Mouse (Mus musculus) left cerebral cortex, postnatal 4 days (tissue): Measurements from ENCODE around the gene Astl. TPM values are rescaled to one million over a fixed set of nuclear protein-coding genes. Genes with fewer than 3 reads are reported as not detected.
"Not testable (repeated sequence)": the region's sequence is repeated elsewhere in the genome, so short reads cannot be mapped to it uniquely, and the experiment has no call there.

Experiments used
- DNase-seq: peaks from one replicate; pipeline ENCODE4 v3.0.0-alpha.2; 2022
- intact Hi-C: fragments of 180-260 bp; cut with DNase I; formaldehyde crosslinking; loops from one replicate; pipeline ENCODE4 v1.15.1; 2025
- total RNA-seq, 2 experiments: library from RNA; stranded (reverse); gene quantifications; 2 replicates each; pipeline ENCODE4 v1.2.3; 2021

Gene Astl
- total RNA-seq = not detected

DNA sequence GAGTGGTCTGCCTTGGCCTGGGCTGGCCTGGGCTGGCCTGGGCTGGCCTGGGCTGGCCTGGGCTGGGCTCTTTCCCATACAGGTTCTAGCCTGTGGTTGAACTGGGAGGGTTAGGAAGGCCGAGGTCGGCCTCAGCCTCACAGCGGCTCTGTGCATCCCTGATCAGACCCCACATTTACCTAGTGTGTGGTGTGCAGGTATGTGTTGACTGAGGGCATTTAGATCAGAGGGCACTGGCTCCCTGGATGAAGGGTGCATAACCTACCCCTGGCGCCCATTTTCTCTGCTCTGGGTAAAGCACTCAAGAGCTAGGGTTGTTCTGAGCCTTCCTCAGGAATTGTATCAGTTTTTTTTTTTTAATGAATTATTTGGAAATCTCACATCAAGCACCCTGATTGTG, at the start of gene Astl:
Gene Astl, plus strand, starts transcription at position 224 of the 400 bp plus-strand sequence.
- intact Hi-C loops = no loop called here
- DNase-seq = no peak

DNA sequence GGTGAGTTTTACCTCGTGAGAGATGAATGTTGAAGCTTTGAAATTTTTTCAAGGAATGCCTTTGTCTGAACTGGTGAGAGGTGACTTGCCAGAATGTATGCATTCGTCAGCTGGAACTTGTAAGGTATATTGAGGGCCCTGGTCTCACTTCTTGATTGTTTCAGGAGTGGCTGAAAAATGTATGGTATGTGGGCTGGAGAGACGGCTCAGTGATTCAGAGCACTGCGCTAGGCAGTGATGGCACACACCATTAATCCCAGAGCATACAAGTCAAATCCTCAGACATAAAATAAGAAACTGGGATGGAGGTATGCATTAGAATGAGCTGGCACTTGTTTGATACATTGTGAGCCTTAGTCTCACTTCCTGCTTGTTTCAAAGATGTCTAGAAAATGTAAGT, 46.2 kb upstream of the Astl start:
- intact Hi-C loops = loop anchor here (10.0 kb wide), 1 partner anchor 1333 kb away; no protein-coding TSS in a partner anchor
- no peak for DNase-seq

DNA sequence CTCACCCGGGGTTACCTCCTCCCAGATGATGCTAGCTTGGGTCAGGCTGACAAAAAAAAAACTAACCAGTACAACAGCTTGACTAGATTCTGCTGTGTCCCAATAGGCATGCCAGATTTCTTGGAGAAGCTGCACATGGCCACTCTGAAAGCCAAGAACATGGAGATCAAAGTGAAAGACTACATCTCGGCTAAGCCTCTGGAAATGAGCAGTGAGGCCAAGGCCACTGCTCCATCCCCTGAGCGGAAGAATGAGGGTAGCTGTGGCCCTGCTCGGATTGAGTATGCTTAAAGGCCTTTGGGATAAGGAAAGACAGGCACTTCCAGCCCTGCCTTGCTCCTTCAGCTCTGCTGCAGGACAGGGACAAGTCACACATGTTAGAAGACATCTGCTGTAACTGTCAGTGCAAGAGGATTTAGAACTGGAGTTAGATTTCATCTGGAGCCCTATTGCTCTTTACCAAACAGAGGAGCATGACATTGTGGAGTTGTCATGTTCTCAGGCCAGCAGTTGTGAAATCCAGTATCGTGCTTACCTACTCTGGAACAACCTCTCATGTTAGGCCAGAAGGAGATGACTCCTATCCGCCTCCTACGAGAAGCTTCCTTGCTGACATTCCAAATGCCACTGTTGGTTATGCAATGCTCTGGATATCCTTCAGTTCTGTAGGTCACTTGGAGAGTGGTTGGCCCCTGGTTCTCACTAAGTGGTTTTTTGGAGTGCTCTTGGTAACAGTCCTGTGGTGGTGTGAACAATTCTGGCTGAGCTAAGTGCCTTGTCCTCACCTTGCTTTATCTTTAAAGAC, 41.2 kb upstream of the Astl start:
- intact Hi-C loops = loop anchor here (10.0 kb wide), 1 partner anchor 1328 kb away; no protein-coding TSS in a partner anchor
- DNase-seq = no peak

DNA sequence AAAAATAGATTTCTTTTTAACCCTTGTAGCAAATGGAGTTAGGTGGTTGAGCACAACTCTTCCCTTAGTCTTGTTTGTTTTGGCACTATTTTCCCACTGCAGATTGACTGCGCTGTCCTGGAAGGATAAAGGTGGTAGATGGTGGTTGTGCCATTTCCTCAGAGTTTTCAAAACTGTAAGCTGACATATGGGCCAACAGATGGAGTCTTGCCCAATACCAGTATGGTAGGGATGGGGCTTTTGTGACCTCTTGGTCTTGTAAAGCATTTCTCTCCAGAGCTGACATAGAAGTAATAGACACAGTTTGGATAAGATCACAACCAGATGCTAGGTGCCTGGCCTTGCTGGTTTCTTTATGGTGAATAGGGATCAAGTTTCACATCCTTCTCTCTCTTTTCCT, 40.4 kb upstream of the Astl start:
- intact Hi-C loops = loop anchor here (10.0 kb wide), 1 partner anchor 1327 kb away; no protein-coding TSS in a partner anchor
- no peak for DNase-seq

DNA sequence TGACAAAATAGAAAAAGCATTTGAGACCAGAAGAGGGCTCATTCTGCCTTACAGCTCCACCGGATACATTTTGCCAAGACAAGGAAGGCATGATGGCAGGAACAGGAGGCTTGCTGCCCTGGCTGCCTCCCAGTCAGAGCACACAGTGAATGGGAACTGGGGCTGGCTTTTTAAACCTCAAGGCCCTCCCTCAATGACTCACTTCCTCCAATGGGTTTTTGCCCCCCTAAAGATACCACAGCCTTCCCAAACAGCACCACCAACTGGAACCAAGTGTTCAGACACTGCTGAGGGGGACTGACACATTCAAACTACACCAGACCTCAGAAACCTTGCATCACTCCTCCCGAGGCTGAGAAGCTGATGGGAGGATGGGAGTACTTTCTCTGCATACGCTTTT, 37.7 kb upstream of the Astl start:
- intact Hi-C loops = no loop called here

DNA sequence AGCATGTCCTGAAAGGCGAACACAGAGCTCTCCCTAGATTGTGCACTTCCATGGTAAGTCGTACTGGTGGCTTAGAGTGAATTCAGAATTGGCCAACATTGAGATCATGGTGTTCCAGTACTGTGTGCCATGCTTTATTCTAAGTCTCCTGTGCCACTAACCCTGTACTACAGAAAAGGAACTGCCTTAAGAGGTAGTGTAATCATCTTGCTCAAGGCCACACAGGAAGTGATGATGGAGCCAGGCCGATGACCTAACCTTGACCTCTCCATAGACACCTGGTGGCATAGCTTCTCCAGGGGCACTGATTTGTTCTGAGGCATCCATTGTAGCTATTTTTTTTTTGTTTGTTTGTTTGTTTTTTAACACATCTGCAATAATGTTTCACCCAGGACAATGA, 36.6 kb upstream of the Astl start:
- DNase-seq = no peak
- intact Hi-C loops = no loop called here

More for the DNA sequence above, 37.7 kb upstream of the Astl start:
- DNase-seq = no peak

DNA sequence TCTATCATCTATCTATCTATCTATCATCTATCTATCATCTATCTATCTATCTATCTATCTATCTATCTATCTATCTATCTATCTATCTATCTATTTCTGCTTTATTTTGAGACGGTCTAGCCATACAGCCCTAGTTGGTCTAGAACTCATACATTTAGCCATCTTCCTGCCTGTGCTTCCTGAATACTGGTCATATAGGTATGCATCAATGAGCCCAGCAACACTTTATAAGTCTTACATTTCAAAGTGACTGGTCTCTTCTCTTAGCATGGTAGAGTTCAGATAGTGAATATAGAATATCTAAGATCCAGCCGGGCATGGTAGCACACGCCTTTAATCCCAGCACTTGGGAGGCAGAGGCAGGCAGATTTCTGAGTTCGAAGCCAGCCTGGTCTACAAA, 34.2 kb upstream of the Astl start:
- DNase-seq, intact Hi-C loops: not testable (repeated sequence)

DNA sequence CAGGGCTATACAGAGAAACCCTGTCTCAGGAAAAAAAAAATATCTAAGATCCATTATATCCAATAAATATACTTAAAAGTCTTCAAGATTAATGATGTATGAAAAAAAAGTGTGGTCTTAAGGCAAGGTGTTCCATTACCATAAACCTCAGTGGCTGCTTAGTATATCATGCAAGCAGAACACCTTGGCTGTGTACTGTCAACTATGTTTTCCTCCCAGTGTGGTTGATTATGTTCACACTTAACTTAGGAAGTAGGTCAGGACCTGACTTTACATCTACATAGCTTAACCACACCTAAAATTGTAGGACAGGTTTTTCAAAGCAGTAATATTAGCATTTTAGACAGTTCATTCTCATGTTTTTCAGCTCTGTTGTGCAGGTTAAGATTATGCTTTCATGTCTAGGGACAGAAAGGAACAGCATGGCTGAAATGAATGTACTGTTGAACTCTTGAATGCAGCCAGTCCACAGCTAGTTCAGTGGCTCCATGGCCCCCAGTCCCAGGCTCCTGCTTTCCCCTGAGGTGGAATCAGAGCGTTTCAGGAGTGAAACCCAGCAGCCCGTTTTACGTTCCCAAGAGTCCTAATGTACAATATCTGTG, 33.7 kb upstream of the Astl start:
- intact Hi-C loops = no loop called here
- DNase-seq = no peak

DNA sequence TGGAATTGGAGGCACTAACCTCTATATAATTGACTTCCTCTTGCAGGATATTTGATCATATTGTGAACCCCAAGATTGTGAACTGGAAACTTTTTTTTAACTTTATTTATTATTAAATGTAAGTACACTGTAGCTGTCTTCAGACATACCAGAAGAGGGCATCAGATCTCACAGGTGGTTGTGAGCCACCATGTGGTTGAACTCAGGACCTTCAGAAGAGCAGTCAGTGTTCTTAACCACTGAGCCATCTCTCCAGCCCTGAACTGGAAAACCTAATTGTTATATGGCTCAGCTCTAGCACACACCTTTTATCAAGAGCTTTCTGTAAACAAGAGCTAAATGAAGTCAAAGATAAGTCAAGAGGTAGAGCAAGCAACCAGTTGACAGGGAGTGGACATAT, 32.3 kb upstream of the Astl start:
- intact Hi-C loops = no loop called here
- DNase-seq = no peak

DNA sequence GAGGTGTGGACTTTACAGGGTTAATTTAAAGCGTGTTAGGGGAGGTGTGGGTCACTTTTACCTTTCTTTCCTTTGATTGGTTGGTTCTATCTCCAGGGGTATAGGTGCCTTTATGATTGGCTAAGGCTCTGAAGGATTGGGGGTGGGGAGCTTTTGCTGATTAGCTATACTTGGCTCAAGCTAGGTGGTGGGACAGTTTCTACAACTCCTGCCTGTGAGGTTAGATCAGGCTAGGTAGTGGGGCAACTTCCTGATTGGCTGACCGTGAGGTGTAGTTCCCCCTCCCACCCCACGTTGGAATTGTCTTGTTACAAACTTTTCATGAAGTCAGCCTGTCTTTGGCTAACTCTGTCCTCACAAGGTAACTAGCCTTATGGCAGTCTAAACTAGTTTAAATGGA, 31.3 kb upstream of the Astl start:
- intact Hi-C loops = no loop called here
- no peak for DNase-seq

DNA sequence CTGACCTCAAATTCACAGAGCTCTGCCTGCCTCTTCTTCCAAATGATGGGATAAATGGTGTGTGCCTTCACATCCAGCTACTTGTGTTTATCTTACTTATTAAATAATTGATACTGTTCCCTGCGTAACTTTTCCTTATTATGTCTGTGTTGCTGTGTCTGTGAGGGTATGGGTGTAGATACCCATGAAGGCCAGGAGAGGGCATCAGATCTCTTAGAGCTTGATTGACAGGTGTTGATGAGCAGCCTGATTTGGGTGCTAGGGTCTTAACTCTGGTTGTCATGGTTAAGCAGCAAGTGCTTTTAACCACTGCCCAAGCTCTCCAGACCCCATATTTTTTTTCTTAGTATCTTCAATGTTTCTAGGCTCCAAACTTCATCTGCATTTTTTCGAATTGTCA, 29.8 kb upstream of the Astl start:
- DNase-seq = no peak
- intact Hi-C loops = no loop called here

DNA sequence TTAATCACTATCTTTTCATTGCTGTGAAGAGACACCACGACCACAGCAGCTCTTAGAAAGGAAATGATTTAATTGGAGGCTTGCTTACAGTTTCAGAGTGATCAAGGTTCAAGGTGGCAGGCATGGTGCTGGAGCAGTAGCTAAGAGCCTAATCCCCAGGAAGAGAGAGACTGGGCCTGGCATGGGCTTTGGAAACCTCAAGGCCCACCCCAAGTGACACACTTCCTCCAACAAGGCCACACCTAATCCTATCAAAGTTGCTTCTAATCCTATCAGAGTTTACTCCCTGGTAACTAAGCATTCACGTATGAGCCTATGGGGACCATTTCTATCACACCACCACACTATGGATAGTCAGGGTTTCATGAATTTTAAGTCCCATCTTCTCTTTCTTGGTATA, 28.2 kb upstream of the Astl start:
- intact Hi-C loops = no loop called here

DNA sequence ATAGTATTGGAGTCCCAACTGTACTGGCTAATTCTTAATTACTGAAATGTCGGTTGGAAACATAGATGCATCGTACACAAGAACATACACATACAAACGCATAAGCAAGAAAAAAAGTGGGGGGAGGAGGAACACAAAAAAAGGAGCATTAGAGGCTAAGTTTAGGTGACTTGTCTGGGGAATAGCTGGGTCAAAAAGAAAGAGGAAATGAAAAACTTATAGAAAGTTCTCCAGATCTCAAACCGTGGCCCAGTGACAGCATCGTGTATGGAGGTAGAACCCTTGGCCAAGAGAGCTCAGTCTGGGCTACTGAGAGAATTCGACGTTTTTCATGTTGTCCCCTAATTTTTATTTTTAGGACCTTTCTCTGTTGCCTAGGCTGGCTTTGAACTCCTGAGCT, 27.8 kb upstream of the Astl start:
- DNase-seq = no peak
- intact Hi-C loops = no loop called here

More for the DNA sequence above, 28.2 kb upstream of the Astl start:
- DNase-seq = no peak

DNA sequence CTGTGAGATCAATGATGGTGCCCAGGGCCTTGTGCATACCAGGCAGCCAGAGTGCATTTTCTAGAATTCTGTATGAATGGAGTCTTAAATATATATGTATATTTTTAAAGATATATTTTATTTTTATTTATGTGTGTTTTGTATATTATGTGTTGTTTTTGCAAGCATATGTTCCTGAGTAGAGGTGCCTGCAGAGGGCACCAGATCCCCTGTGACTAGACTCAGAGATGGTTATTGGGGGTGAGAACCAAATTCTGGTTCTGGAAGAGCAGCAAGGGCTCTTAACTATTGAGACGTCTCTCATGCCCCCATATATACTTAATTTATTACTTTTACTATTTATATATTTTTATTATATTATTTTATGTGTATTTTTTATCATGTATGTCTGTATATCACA, 27.2 kb upstream of the Astl start:
- no peak for DNase-seq
- intact Hi-C loops = no loop called here

DNA sequence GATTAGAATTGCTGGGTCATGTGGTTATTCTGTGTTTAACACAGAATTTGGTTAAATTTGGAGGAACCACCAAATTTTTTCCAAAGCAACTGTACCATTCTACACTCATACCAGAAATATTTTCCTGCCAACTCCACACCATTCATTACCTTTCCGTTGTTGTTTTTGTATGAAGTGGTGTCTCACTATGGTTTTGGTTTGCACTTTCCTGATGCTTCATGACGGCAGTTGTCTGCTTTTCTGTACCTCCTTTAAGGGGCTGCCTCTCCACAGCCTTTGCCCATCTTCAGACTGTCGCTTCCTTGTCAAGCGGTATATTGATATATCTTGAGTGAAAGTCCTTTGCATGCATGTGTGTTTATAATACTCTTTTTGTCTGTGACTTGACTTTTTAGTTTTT, 25.6 kb upstream of the Astl start:
- DNase-seq = no peak
- intact Hi-C loops = no loop called here

DNA sequence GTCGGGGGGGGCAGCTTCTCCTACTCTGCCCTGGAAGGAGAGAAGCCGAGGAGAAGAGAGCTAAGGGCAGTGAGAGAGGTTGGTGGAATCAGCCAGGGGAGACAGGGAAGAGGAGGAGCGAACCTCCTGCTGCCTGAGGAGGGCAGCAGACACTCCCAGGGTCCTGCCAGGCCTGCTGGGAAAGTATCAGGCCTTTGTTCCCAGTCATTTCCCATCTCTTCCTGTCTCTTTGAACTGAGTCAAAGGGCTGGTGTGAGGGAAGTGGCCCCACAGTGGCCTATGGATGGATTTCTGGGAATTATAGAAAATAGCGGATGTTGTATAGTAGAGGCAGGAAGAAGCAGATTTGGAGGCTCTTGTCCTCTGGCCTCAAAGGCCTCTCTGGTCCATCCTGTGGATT, 24.6 kb upstream of the Astl start:
- no peak for DNase-seq
- intact Hi-C loops = no loop called here

DNA sequence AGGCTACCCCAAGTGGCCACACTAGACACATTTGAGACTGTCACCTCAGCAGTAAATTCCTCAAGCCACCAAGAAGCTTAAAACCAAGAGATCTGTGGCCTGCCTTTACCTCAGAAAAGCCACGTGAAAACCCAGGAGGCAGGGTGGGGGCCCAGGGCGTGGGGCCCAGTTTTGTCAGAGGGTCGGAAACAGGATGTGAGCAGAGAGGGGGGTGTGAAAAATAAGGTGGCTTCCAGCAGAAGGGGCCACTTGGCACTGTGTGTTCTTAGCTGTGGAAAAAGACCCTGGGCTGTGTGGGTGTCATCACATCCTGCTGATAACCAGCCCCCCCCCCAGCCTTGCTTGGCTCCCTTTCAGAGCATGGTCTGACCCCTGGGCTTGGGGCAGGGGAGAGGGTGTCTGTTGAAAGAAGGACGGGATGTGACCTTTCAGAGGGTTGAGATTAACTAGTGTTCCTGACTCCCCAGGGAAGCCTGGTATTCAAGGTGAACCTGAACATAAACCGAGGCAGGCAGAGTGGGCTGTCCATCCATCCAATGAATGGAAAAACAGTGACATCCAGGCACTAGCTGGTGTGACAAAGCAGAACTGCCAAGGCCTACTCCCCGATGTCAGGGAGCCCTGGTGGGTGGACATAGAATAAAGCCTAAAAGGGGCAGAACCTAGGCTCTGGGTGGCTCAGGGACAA, 23.8 kb upstream of the Astl start:
- intact Hi-C loops = no loop called here
- no peak for DNase-seq

DNA sequence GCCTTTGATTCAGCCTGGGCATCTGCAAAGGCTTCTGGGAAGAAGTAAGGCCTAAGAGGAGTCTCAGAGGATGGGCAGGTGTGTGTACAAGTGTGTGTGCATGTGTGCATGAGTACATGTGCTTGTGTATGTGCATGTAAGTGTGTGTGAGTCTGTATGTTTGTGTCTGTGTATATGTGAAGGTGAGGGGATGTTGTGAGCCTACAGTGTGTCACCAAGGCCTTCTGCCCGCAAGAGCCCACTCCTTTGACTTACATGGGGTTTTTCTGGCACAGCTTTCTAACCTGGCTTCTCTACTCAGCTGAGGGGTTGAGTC, 23.3 kb upstream of the Astl start:
- DNase-seq = no peak
- intact Hi-C loops = no loop called here

DNA sequence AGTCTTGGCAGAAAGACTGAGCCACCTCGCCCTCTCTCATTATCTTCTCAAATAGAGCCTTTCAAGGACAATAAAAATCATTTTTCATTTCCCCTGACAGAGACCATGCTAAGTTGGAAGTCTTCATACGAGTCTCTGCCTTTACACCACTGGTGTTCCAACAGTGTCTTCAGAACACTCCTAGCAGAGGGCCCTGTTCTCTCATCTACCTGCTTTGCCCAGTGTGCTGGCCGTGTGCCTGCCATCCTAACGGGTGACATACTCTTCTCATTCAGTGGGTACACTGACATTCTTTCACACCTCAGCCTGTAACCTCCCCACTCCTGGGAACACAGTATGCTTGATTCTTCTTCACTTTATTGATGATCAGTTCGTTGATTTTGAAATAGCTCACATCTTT, 22.0 kb upstream of the Astl start:
- no peak for DNase-seq
- intact Hi-C loops = no loop called here

DNA sequence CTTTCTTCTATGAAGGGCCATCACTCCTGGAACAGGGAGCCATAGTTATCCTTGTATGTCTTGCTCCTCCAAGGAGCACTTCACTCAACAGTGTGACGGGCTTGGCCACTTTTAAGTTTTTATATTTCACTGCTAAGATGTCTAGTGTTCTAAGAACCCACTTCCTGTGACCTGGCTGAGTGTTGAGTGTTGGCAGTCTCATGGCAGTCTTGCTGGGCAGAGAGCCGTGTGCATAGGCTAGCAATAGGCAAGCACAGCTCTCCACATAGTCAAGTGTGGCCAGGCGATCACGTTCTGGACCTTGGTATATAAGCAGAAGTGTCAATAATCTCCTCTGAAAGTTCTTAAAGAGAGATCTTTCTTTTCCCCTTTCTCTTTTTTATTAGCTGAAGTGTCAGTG, 20.3 kb upstream of the Astl start:
- DNase-seq = no peak
- intact Hi-C loops = no loop called here

DNA sequence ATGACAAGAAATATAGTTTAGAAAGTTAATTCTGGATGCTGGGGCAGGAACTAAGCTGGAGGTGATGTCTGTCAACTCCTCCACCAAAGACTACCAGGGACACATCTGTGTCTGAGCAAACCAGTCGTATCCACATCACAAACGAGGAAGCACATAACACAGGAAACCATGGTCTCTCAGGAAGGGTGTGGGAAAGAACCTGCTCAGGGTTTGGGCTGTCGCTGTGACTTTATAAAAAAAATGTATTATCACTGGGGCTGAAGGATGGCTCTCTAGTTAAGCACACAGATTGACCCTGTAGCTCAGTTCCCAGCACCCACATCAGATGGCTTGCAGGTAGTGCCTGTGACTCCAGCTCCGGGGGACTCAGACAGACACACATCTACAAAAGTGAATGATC, 19.4 kb upstream of the Astl start:
- intact Hi-C loops = no loop called here

DNA sequence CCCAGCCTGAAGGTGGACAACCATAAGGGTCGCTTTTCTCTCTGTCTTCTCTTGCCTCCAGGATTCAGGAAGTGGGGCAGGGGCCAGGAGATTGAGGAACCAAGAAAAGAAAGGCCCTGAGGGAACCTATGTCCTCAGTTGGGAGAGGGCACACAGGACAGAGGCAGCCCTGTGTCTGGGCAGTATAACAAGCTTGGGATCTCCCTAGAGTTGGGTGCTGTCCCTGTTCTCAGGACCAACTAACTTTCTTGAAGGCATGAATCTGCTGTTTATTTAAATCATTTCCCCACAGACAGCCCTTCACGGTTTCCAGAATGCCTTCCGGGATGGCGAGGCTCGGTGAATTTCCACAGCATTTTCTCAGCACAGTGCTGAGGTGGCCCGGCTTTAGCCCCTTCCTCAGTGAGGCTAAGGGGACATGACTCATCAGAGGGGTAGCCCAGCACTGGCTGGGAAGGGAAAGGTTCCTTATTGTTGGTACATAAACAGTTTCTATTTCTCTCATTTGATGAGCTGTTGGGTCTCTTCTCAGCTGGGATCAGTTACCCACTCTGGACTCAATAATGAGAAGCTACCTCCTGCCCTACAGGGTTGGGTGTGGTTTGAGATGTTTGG, 15.7 kb upstream of the Astl start:
- no peak for DNase-seq

More for the DNA sequence above, 19.4 kb upstream of the Astl start:
- DNase-seq = no peak

More for the DNA sequence above, 15.7 kb upstream of the Astl start:
- intact Hi-C loops = no loop called here
